Mouse (Mus musculus): ENCODE measurements around the gene Vmn2r52. TPM values are rescaled to one million over a fixed set of nuclear protein-coding genes. Genes with fewer than 3 reads are reported as not detected.

The Vmn2r52 gene
- not detected for total RNA-seq (2023)

GRCm38 (mm10) chr7:10176473-10176872, at the start of gene Vmn2r52:
Gene Vmn2r52, minus strand, starts transcription at chr7:10176573.

GRCm38 (mm10) chr7:10105641-10106040, 70.7 kb downstream of the Vmn2r52 start, which contains the start of gene Vmn2r51:
Gene Vmn2r51, minus strand, starts transcription at chr7:10105741.

Other genes starting within 250 kb of the Vmn2r52 start
- gene Vmn2r48, start 223.0 kb downstream of the Vmn2r52 start, total RNA-seq (2023), result not detected
- not detected for gene Vmn2r49, start 184.3 kb downstream of the Vmn2r52 start, total RNA-seq (2023)
- gene Vmn2r50, start 123.3 kb downstream of the Vmn2r52 start, total RNA-seq (2023), result not detected
- gene Vmn2r51, start 70.8 kb downstream of the Vmn2r52 start, total RNA-seq (2023), result not detected
- not detected for gene Vmn1r66, start 101.4 kb upstream of the Vmn2r52 start, total RNA-seq (2023)